Mouse (Mus musculus) liver, adult 10 weeks (tissue): ENCODE measurements around the gene Mmel1. TPM values are rescaled to one million over a fixed set of nuclear protein-coding genes. Genes with fewer than 3 reads are reported as not detected.

Source experiments
- polyA plus RNA-seq: library from polyadenylated mRNA; stranded (reverse); fragments of 350-450 nt; fragmentation: Illumina TruSeq; extraction: RNeasy Lipid Tissue Mini Kit (QIAGEN cat#74804); gene quantifications from one replicate; pipeline ENCODE4 v1.2.3, GENCODE M21; 2014; ENCODE audit warnings: low read depth, low replicate concordance

The Mmel1 gene
- not detected for polyA plus RNA-seq

DNA sequence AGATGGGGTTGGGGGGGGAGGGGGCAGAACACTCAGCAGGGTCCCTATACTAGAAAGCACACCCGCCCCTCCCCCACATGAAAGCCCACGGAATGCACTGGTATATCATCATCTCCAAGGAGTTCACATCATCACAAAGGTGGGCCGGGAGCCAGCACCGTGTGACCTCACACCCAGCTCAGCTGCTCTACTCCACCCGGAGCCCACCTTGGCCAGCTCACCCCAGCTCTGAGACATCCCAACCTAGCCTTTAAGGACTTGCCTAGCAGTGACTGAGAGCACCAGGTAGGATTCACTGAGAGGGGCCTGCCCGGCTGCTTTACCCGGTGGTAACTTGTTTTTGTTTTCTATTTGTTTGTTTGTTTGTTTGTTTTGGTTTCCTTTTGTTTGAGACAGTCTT is at the start of gene Mmel1:
Gene Mmel1 (plus strand): TSS at position 146 of the 400 bp plus-strand sequence.

DNA sequence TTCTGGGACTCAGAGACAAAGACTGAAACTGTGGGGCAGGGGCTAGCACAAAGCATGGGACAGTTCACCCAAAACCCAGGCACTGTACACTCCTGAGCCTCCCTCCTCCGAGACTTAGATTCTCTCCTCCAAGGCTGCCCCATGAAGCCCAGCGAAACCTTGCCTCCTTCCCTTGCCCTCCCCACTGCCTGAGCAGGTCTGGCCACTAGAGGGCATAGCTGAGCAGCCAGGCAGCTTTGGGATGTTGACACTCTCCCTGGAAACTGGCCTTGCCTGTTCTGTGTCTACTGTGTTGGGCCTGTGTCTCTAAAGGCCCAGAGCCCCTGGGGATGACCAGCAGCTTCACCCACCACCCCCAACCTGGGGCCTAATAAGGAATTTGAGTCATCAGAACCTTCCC is 32.2 kb upstream of the Mmel1 start, which contains the start of gene Ttc34:
Gene Ttc34 (plus strand): TSS at position 290 of the 400 bp plus-strand sequence.

DNA sequence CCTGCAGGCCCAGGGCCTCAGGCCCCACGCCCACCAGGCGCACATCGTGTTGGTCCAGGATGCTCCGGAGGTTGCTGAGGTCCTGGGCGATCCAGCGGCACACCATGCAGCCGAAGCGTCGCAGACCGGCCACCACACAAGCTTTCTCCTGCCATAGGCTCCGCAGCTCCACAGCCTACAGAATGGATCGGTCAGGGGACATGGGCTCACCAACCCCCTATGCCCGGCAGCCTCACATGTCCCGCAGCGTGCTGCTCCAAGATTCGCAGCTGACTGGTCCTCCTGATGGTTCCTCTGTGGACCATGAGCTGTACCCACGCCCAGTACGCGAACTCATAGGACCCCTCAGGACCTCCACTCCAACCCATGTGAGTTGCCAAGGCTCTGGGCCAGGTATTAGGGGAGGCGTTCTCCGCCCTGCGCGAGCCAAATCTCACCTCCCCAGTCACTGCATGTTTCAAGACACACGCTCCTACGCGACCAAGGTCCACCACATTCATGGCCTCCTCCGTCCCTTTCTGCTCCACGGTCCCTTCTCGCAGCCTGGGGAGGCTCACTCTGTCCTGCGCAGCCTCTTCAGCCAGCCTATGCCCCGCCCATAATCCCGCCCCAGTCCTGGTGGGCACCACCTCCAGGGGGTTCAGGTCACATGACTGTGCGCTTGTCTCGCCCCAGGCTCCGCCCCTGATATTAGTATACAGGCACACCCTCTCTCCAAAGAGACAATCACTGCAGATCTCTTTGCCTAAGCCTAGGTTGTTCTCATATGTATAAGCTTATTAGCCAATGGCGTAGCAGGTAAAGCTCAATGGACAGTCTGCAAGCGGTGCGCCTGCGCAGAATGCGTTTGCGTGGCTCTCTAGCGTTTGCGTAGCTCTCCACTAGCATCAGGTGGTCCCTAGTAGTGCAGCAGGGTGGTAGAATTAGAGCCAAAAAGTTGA is 29.4 kb downstream of the Mmel1 start, which contains the start of gene Fam213b:
Gene Fam213b (minus strand): TSS at position 630 of the 941 bp plus-strand sequence.

DNA sequence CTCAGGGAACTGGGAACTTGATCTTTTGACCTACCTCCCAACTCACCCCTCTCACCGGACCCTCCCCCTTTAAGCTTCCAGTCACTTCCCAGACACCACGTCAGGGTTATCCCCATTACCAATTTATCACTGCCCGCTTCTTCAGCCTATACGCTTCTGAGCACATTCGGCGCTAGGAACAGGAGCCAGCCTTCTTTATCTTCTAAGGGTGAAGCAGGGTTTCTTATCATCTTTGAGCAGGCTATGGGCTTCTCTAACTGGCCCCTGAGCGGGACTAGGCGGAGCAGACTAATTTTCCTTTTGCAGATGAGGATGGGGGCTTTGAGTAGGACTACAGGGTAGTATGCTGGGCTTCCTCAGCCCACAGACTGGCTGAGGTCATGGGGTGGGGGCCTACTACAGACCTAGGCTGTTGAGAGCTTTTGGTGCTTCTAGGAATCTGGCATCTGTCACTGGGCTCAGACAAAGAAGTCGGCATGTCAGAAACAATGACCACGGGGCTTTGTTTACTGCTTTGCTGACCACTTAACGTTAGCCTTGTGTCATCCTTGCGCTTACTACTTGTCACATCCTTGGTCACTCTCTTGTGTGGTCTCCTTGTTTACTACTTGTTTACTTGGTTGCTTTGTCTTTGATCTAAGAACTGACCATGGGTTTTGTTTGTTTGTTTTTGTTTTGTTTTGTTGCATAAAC is 59.2 kb downstream of the Mmel1 start, which contains the start of gene Tnfrsf14:
Gene Tnfrsf14 (minus strand): TSS at position 169 of the 693 bp plus-strand sequence.

Other genes starting within 250 kb of the Mmel1 start
- 0.08 TPM for gene Prdm16, start 232.7 kb upstream of the Mmel1 start, polyA plus RNA-seq
- gene Actrt2, start 201.7 kb upstream of the Mmel1 start, polyA plus RNA-seq = not detected
- not detected for gene Ttc34, start 32.1 kb upstream of the Mmel1 start, polyA plus RNA-seq
- gene Fam213b, start 29.6 kb downstream of the Mmel1 start, polyA plus RNA-seq = 0.48 TPM
- gene Tnfrsf14, start 59.0 kb downstream of the Mmel1 start, polyA plus RNA-seq = not detected
- gene Hes5, start 91.3 kb downstream of the Mmel1 start, polyA plus RNA-seq = not detected
- 2.6 TPM for gene Pank4, start 94.5 kb downstream of the Mmel1 start, polyA plus RNA-seq
- not detected for gene Plch2, start 187.2 kb downstream of the Mmel1 start, polyA plus RNA-seq
- 2.8 TPM for gene Pex10, start 197.4 kb downstream of the Mmel1 start, polyA plus RNA-seq
- gene Rer1, start 216.8 kb downstream of the Mmel1 start, polyA plus RNA-seq = 151 TPM
- gene Morn1, start 217.0 kb downstream of the Mmel1 start, polyA plus RNA-seq = 0.72 TPM